Mouse (Mus musculus): Measurements from ENCODE around the gene Safb2.

- no peak for TF ChIP-seq POLR2A (IDR thresholded peaks at IDR 0.05; ENCODE audit: borderline replicate concordance, insufficient read depth, low read length)
- no peak for TF ChIP-seq CTCF (IDR thresholded peaks at IDR 0.05; ENCODE audit: borderline replicate concordance, insufficient read depth, low read depth, low read length)
Observed at GRCm38 (mm10) chr17:56631807-56632206, 47.4 kb upstream of the Safb2 start.
